Comparison of ENCODE assay signal across 8 mouse cellular contexts in genomic region chr5:90286559-90286958, GRCm38 (mm10).
DNase-seq lines count a peak whose midpoint lies in the region; ATAC-seq and TF ChIP-seq lines count a peak whose summit lies in the region.
"Had no signal": no experiment of that assay in that cellular context is flagged by ENCODE, and none has a peak within 500 bp of the region (broad histone marks: within the 10 kb centered on the region; RNA-seq: fewer than 3 reads in every experiment).

No protein-coding gene starts in this region.

- H3K36me3 ChIP-seq in intestine, postnatal 0 days (ENCODE audit: control insufficient read depth, insufficient read depth), result peaks cover 53% of the 10 kb centered on the region
- H3K36me3 ChIP-seq in intestine, embryonic 15.5 days, result peaks cover 25% of the 10 kb centered on the region
- peaks cover 30% of the 10 kb centered on the region for H3K36me3 ChIP-seq in lung, postnatal 0 days (ENCODE audit: insufficient read depth, low read length)

- no peak for TF ChIP-seq EP300 in lung, postnatal 0 days (IDR thresholded peaks at IDR 0.05)

- DNase-seq in R1 (ENCODE audit: low read depth, low spot score), result peak; percentile 57
- peak; percentile 43 for DNase-seq in lung, postnatal 0 days (ENCODE audit: low spot score)
- peak; percentile 67 for DNase-seq in thymus, postnatal 14 days

- no peaks in the 10 kb centered on the region for H3K4me1 ChIP-seq in intestine, postnatal 0 days (replicated peaks; ENCODE audit: control insufficient read depth, insufficient read depth, low read length)
- H3K4me1 ChIP-seq in intestine, embryonic 15.5 days (replicated peaks), result no peaks in the 10 kb centered on the region
- H3K4me1 ChIP-seq in embryonic fibroblast, embryonic 13.5 days (ENCODE audit: control insufficient read depth, insufficient read depth, low read length), result peaks cover 5% of the 10 kb centered on the region
- H3K4me1 ChIP-seq in lung, postnatal 0 days (ENCODE audit: insufficient read depth, low read depth, low read length), result no peaks in the 10 kb centered on the region
- H3K4me1 ChIP-seq: heart, embryonic 13.5 days had no signal

- ATAC-seq in intestine, postnatal 0 days, result no peak
- no peak for ATAC-seq in intestine, embryonic 15.5 days
- peak; percentile 87 for ATAC-seq in CD4-positive, CD25-positive, alpha-beta regulatory T cell, adult 4 months
- ATAC-seq in lung, postnatal 0 days, result no peak

- H3K4me2 ChIP-seq in intestine, postnatal 0 days (replicated peaks; ENCODE audit: low read depth), result no peak overlapping the region
- no peak overlapping the region for H3K4me2 ChIP-seq in intestine, embryonic 15.5 days (replicated peaks)
- no peak overlapping the region for H3K4me2 ChIP-seq in lung, postnatal 0 days (replicated peaks; ENCODE audit: low read depth, low read length)
- H3K4me2 ChIP-seq: heart, embryonic 13.5 days had no signal

- no peaks in the 10 kb centered on the region for H3K27me3 ChIP-seq in intestine, postnatal 0 days (replicated peaks; ENCODE audit: control insufficient read depth, insufficient read depth, low read length)
- H3K27me3 ChIP-seq in intestine, embryonic 15.5 days (replicated peaks), result no peaks in the 10 kb centered on the region
- H3K27me3 ChIP-seq in lung, postnatal 0 days (replicated peaks; ENCODE audit: insufficient read depth, low read length), result no peaks in the 10 kb centered on the region
- H3K27me3 ChIP-seq: heart, embryonic 13.5 days had no signal

- no peak overlapping the region for H3K9ac ChIP-seq in intestine, postnatal 0 days (ENCODE audit: low read depth, low read length)
- no peak overlapping the region for H3K9ac ChIP-seq in intestine, embryonic 15.5 days
- no peak overlapping the region for H3K9ac ChIP-seq in lung, postnatal 0 days (replicated peaks; ENCODE audit: low read depth)
- H3K9ac ChIP-seq: heart, embryonic 13.5 days had no signal

- TF ChIP-seq POLR2A in embryonic fibroblast, embryonic 13.5 days (IDR thresholded peaks at IDR 0.05; ENCODE audit: low read depth, low read length), result no peak

- no peaks in the 10 kb centered on the region for H3K9me3 ChIP-seq in intestine, postnatal 0 days (ENCODE audit: control insufficient read depth)
- no peaks in the 10 kb centered on the region for H3K9me3 ChIP-seq in intestine, embryonic 15.5 days
- no peaks in the 10 kb centered on the region for H3K9me3 ChIP-seq in lung, postnatal 0 days (ENCODE audit: low read length)
- H3K9me3 ChIP-seq: heart, embryonic 13.5 days had no signal

- no peak overlapping the region for H3K4me3 ChIP-seq in intestine, postnatal 0 days (ENCODE audit: low read depth, low read length)
- H3K4me3 ChIP-seq in intestine, embryonic 15.5 days (replicated peaks), result no peak overlapping the region
- H3K4me3 ChIP-seq in embryonic fibroblast, embryonic 13.5 days (ENCODE audit: insufficient read depth, low read length), result no peak overlapping the region
- no peak overlapping the region for H3K4me3 ChIP-seq in lung, postnatal 0 days (ENCODE audit: low read depth, low read length)
- H3K4me3 ChIP-seq: heart, embryonic 13.5 days had no signal

- WGBS in intestine, postnatal 0 days, result 77% methylated on average over 2 of the region's 2 CpGs
- 80% methylated on average over 2 of the region's 2 CpGs for WGBS in intestine, embryonic 15.5 days
- 63% methylated on average over 2 of the region's 2 CpGs for WGBS in lung, postnatal 0 days

- TF ChIP-seq CTCF in intestine, postnatal 0 days (IDR thresholded peaks at IDR 0.05; ENCODE audit: low read depth), result peak; percentile 69
- TF ChIP-seq CTCF in embryonic fibroblast, embryonic 13.5 days (IDR thresholded peaks at IDR 0.05; ENCODE audit: borderline replicate concordance, insufficient read depth, low read length), result peak; percentile 26; the same call in 1 of the 2 replicates
- TF ChIP-seq CTCF in lung, postnatal 0 days (IDR thresholded peaks at IDR 0.05), result peak; percentile 73

- no peak overlapping the region for H3K27ac ChIP-seq in intestine, postnatal 0 days (ENCODE audit: low read depth, low read length)
- H3K27ac ChIP-seq in intestine, embryonic 15.5 days, result no peak overlapping the region
- H3K27ac ChIP-seq in embryonic fibroblast, embryonic 13.5 days (ENCODE audit: insufficient read depth, low read length), result no peak overlapping the region
- H3K27ac ChIP-seq in lung, postnatal 0 days (ENCODE audit: low read length), result no peak overlapping the region
- H3K27ac ChIP-seq: heart, embryonic 13.5 days had no signal
